Mouse (Mus musculus) midbrain, postnatal 0 days (tissue): Measurements from ENCODE around the gene Chrm3. TPM values are rescaled to one million over a fixed set of nuclear protein-coding genes. Genes with fewer than 3 reads are reported as not detected.
A peak's percentile ranks its signal among the peaks of the same experiment; 100 is the strongest.
"Not testable (repeated sequence)": the region's sequence is repeated elsewhere in the genome, so short reads cannot be mapped to it uniquely, and the experiment has no call there.

Experiments
- ATAC-seq: fragments of 200-750 bp; cut with Nextera tagmentation; 2 replicates; pipeline ENCODE4 v1.8.0; 2017; ENCODE audit warnings: moderate number of reproducible peaks, mild to moderate bottlenecking, moderate TSS enrichment, moderate library complexity; ENCODE audit not compliant: low FRiP score
- DNase-seq: peaks from one replicate; pipeline ENCODE4 v3.0.0-alpha.2; 2015; ENCODE audit warnings: low spot score
- H3K27ac ChIP-seq: fragments of 300-500 bp; sonication (generic); 2 replicates; pipeline ENCODE4 v1.5.1; 2014; ENCODE audit warnings: low read depth, mild to moderate bottlenecking, low read length, mixed read lengths
- H3K27me3 ChIP-seq: fragments of 300-500 bp; sonication (generic); 2 replicates; pipeline ENCODE4 v1.6.1; 2014; ENCODE audit warnings: low read length, control low read depth, mixed read lengths; ENCODE audit not compliant: insufficient read depth
- H3K36me3 ChIP-seq: fragments of 300-500 bp; sonication (generic); 2 replicates; pipeline ENCODE4 v1.6.1; 2014; ENCODE audit warnings: low read length, control low read depth, mixed read lengths; ENCODE audit not compliant: insufficient read depth
- H3K4me1 ChIP-seq: fragments of 300-500 bp; sonication (generic); 2 replicates; pipeline ENCODE4 v1.6.1; 2014; ENCODE audit warnings: mild to moderate bottlenecking, control low read depth, antibody characterized with exemption, low read length, mixed read lengths; ENCODE audit not compliant: insufficient read depth
- H3K4me2 ChIP-seq: fragments of 300-500 bp; sonication (generic); 2 replicates; pipeline ENCODE4 v1.6.1; 2014; ENCODE audit warnings: low read depth, mild to moderate bottlenecking, low read length, mixed read lengths; ENCODE audit not compliant: poor library complexity, severe bottlenecking
- H3K4me3 ChIP-seq: fragments of 300-500 bp; sonication (generic); 2 replicates; pipeline ENCODE4 v1.5.1; 2014; ENCODE audit warnings: low read depth, mild to moderate bottlenecking, low read length, moderate library complexity
- H3K9ac ChIP-seq: fragments of 300-500 bp; sonication (generic); replicated peaks from 2 replicates; pipeline ENCODE4 v1.6.1; 2014; ENCODE audit warnings: mild to moderate bottlenecking, low read length, moderate library complexity, mixed read lengths; ENCODE audit not compliant: poor library complexity, severe bottlenecking
- H3K9me3 ChIP-seq: fragments of 300-500 bp; sonication (generic); 2 replicates; pipeline ENCODE4 v1.6.1; 2016; ENCODE audit warnings: low read length, control low read depth
- CTCF ChIP-seq: IDR thresholded peaks from 2 replicates; pipeline ENCODE4 v1.5.1; 2016; ENCODE audit warnings: antibody characterized with exemption, mild to moderate bottlenecking
- WGBS: fragments of 180-500 bp; shearing (Covaris S2); extraction: QIAGEN DNeasy Blood & Tissue Kit; methylation state at CpG from one replicate; pipeline ENCODE4 v1.1.7; 2014; 5-methylcytosine and 5-hydroxymethylcytosine counted together
- polyA plus RNA-seq: library from polyadenylated mRNA; unstranded; fragments of >200 nt; fragmentation: Nextera tagmentation; extraction: Ambion mirVana; gene quantifications from 2 replicates; pipeline ENCODE4 v1.2.1, GENCODE M21; 2015
- total RNA-seq: library from RNA; depleted of rRNA; stranded (reverse); fragments of >200 nt; gene quantifications from 2 replicates; pipeline ENCODE4 v1.2.3, GENCODE M21; 2014

The Chrm3 gene
- total and polyA plus RNA-seq, 2 experiments from 2014 or later = 3.9 to 27.3 TPM

DNA sequence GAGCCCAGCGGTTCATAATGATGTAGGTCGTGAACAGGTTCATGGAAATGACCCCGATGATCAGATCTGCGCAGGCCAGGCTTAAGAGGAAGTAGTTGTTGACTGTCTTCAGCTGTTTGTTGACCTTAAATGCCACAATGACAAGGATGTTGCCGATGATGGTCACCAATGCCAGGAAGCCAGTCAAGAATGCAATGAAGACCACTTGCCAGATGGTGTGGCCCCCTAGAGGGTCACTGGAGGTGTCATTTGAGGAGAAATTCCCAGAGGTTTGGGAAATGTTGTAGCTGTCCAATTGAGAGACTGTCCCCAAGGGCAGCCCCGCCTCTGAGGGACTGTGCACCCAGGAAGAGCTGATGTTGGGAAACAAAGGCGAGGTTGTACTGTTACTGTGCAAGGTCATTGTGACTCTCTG, 482.0 kb downstream of the Chrm3 start:
- no peak for ATAC-seq

DNA sequence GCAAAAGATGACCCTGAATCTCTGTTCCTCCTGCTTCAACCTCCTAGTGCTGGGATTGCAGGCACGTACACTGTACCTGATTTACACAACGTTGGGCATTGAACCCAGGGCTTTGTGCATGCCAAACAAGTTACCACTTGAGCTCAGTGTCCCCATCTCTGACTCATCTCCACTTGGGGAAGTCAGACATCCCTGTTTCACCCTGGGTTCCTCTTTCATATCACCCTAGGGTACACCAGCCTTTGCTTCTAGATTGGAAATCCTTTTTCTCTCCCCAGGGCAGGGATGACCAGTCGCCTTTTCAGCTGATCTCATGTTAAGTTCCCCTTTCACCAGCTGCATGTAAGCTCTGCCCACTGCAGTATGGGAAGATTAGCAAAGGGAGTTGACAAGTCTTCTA, 487.3 kb downstream of the Chrm3 start:
- TF ChIP-seq CTCF = no peak
- Histone ChIP-seq H3K4me2 (no peak overlapping the region), H3K9ac (no peak overlapping the region), H3K27ac (no peak overlapping the region), H3K4me3 (no peak overlapping the region), H3K9me3 (no peaks in the 10 kb centered on the region), H3K36me3 (no peaks in the 10 kb centered on the region), H3K4me1 (no peaks in the 10 kb centered on the region), H3K27me3 (no peaks in the 10 kb centered on the region)
- WGBS = 83% methylated on average over 3 of the region's 3 CpGs
- ATAC-seq (no peak), DNase-seq (no peak)

More for the DNA sequence above, 482.0 kb downstream of the Chrm3 start:
- Histone ChIP-seq H3K4me1 (no peaks in the 10 kb centered on the region), H3K4me2 (no peak overlapping the region), H3K9me3 (no peaks in the 10 kb centered on the region), H3K4me3 (no peak overlapping the region), H3K27ac (no peak overlapping the region), H3K27me3 (no peaks in the 10 kb centered on the region), H3K36me3 (no peaks in the 10 kb centered on the region), H3K9ac (no peak overlapping the region)
- 91% methylated on average over 7 of the region's 7 CpGs for WGBS
- no peak for DNase-seq
- no peak for TF ChIP-seq CTCF

DNA sequence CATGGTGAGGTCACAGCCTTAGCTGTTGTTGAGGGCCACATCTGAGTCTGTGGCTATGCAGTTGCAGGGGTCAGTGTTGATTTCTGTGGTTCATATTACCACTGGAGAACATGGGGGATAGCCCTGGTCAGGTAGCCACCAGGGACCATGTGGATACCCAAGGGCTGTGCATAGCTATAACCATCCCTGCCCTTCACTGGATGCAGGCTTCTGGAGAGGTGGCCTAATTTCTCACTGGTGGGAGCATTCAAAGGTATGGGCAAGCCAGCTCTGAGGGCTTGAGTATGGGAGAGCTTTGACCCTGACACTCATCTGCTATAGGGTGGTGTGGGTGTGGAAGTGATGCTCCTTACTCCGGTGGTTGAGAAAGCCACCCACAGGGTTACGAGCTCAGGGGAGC, 494.5 kb downstream of the Chrm3 start:
- Histone ChIP-seq H3K4me3 (no peak overlapping the region), H3K9ac (no peak overlapping the region), H3K4me2 (no peak overlapping the region), H3K36me3 (no peaks in the 10 kb centered on the region), H3K27me3 (no peaks in the 10 kb centered on the region), H3K27ac (no peak overlapping the region), H3K9me3 (no peaks in the 10 kb centered on the region), H3K4me1 (no peaks in the 10 kb centered on the region)
- DNase-seq = no peak
- peak; percentile 23; the same call in 1 of the 2 replicates for ATAC-seq
- WGBS = 100% methylated on average over 2 of the region's 2 CpGs
- no peak for TF ChIP-seq CTCF

DNA sequence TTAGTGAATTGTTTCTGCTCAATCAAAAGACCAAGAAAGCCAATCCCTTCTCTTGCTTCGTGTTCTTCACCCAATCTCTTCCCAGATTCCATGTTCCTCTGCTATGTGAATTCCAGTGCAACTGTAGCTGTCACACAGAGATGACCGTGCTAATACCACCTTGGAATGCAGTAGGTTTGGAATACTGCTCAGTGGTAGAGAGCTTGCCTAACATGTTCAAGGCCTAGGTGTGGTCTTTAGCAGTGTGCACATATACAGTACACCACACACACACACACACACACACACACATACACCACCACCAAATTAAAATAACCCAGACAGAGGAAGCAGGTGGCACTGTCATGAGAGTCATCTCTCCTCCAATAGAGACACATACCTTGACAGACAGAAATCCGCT, 513.1 kb downstream of the Chrm3 start:
- DNase-seq = no peak
- Histone ChIP-seq H3K4me1 (no peaks in the 10 kb centered on the region), H3K27ac (no peak overlapping the region), H3K4me3 (no peak overlapping the region), H3K4me2 (no peak overlapping the region), H3K36me3 (no peaks in the 10 kb centered on the region), H3K9me3 (no peaks in the 10 kb centered on the region), H3K9ac (no peak overlapping the region), H3K27me3 (no peaks in the 10 kb centered on the region)
- TF ChIP-seq CTCF = no peak
- ATAC-seq = no peak
- 66% methylated on average over 3 of the region's 3 CpGs for WGBS

DNA sequence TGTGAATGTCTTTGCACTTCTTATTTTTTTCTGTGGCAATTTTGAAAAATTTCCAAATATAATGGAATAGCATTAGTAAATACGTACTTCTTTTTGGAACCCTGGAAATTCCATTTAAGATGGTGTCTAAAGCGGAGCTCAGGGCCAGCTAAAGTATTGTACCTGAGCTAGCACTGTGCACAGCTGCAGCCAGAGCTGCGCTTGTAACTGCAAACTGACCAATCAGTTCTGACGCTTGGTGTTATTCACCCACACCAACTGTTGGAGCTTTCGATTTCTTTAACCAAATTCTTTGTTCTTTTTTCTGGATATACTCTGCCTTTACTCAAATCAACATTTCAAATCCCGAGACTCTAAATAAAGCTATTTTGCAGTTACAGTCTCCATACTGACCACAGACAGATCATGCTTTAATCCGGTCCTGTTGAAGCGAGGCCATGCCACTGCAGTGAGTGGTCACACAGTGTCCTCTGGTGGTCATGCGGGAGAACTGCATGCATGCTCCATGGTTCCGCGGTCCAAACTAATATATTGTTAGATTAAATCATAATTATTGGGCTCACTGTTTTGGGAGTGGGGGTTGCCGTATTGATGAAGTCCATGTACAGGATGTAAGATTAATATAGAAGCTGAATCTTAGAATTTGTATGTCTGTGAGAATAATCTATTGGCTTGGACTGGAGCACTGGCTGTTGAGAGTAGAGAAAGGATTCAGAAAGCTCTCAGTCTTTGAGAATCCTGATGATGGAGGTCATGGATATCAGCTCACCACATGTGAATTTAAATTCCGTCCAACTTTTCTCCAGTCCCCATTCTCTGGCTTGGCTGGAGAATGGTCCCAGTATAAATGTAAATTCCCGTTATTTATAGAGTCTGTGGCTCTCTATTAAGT, 513.9 kb downstream of the Chrm3 start:
- ATAC-seq = peak; percentile 82
- 30% methylated on average over 14 of the region's 14 CpGs for WGBS
- Histone ChIP-seq H3K27me3 (no peaks in the 10 kb centered on the region), H3K36me3 (no peaks in the 10 kb centered on the region), H3K27ac (no peak overlapping the region), H3K9me3 (no peaks in the 10 kb centered on the region), H3K9ac (no peak overlapping the region), H3K4me3 (no peak overlapping the region), H3K4me1 (no peaks in the 10 kb centered on the region), H3K4me2 (peak overlapping the region; percentile 15; the same call in 1 of the 2 replicates)
- peak; percentile 70 for DNase-seq
- TF ChIP-seq CTCF = peak; percentile 100

DNA sequence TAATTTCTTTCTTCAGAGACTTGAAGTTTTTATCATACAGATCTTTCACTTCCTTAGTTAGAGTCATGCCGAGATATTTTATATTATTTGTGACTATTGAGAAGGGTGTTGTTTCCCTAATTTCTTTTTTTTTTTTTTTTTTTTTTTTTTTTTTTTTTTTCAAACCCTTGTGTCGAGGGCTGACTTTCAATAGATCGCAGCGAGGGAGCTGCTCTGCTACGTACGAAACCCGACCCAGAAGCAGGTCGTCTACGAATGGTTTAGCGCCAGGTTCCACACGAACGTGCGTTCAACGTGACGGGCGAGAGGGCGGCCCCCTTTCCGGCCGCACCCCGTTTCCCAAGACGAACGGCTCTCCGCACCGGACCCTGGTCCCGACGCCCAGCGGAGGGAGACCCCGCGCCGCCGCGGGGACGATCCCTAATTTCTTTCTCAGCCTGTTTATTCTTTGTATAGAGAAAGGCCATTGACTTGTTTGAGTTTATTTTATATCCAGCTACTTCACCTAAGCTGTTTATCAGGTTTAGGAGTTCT, 526.4 kb downstream of the Chrm3 start:
- H3K9ac ChIP-seq, H3K9me3 ChIP-seq, H3K4me1 ChIP-seq, H3K27ac ChIP-seq, H3K4me3 ChIP-seq, H3K27me3 ChIP-seq, H3K36me3 ChIP-seq, H3K4me2 ChIP-seq, DNase-seq: not testable (repeated sequence)
- 76% methylated on average over 32 of the region's 33 CpGs for WGBS
- ATAC-seq = peak; percentile 71; the same call in 1 of the 2 replicates
